Mouse (Mus musculus): ENCODE measurements around the gene Slc25a10. TPM values are rescaled to one million over a fixed set of nuclear protein-coding genes. Genes with fewer than 3 reads are reported as not detected.

The Slc25a10 gene
- polyA plus RNA-seq, 1 experiment from 2014 or later = 28.6 TPM

GRCm38 (mm10) chr11:120535804-120536203, 44.2 kb downstream of the Slc25a10 start:
- no peaks in the 10 kb centered on the region for H3K36me3 ChIP-seq (replicated peaks)
- no peaks in the 10 kb centered on the region for H3K9me3 ChIP-seq
- no peak for ATAC-seq (replicated peaks)
- no peak overlapping the region for H3K4me2 ChIP-seq
- no peak overlapping the region for H3K9ac ChIP-seq
- H3K4me1 ChIP-seq = peaks cover 17% of the 10 kb centered on the region
- no peak overlapping the region for H3K4me3 ChIP-seq
- no peak overlapping the region for H3K27ac ChIP-seq
- peaks cover 29% of the 10 kb centered on the region for H3K27me3 ChIP-seq (replicated peaks)
- 83% methylated on average over 3 of the region's 3 CpGs for WGBS

GRCm38 (mm10) chr11:120538485-120538884, 46.8 kb downstream of the Slc25a10 start:
- Histone ChIP-seq H3K9ac (no peak overlapping the region), H3K27me3 (replicated peaks) (peaks cover 2% of the 10 kb centered on the region), H3K4me3 (no peak overlapping the region), H3K4me1 (peaks cover 13% of the 10 kb centered on the region), H3K4me2 (no peak overlapping the region), H3K9me3 (no peaks in the 10 kb centered on the region), H3K36me3 (replicated peaks) (peaks cover 10% of the 10 kb centered on the region), H3K27ac (no peak overlapping the region)
- 79% methylated on average over 3 of the region's 3 CpGs for WGBS
- no peak for ATAC-seq (replicated peaks)

GRCm38 (mm10) chr11:120538955-120539284, 47.3 kb downstream of the Slc25a10 start:
- ATAC-seq (replicated peaks) = no peak; the same call in 1 of the 2 replicates
- Histone ChIP-seq H3K36me3 (replicated peaks) (peaks cover 14% of the 10 kb centered on the region), H3K9ac (no peak overlapping the region), H3K4me3 (no peak overlapping the region), H3K4me2 (no peak overlapping the region), H3K9me3 (no peaks in the 10 kb centered on the region), H3K4me1 (peaks cover 13% of the 10 kb centered on the region), H3K27me3 (replicated peaks) (no peaks in the 10 kb centered on the region), H3K27ac (0 out of 2 replicates have a peak overlapping the region, but pooled peaks have one; percentile 16)
- WGBS = 44% methylated on average over 8 of the region's 8 CpGs

- Histone ChIP-seq H3K27ac (peak overlapping the region; percentile 51; the same call in 1 of the 2 replicates), H3K9ac (peak overlapping the region; percentile 10; the same call in 1 of the 2 replicates), H3K27me3 (replicated peaks) (no peaks in the 10 kb centered on the region), H3K9me3 (no peaks in the 10 kb centered on the region), H3K4me3 (no peak overlapping the region), H3K4me1 (peaks cover 13% of the 10 kb centered on the region), H3K36me3 (replicated peaks) (peaks cover 18% of the 10 kb centered on the region), H3K4me2 (no peak overlapping the region)
- WGBS = 16% methylated on average over 10 of the region's 10 CpGs
- peak; percentile 34; the same call in 1 of the 2 replicates for ATAC-seq (replicated peaks)
Observed at GRCm38 (mm10) chr11:120539285-120540014, 47.8 kb downstream of the Slc25a10 start.

GRCm38 (mm10) chr11:120541907-120542306, 50.3 kb downstream of the Slc25a10 start:
- H3K9me3 ChIP-seq = no peaks in the 10 kb centered on the region
- WGBS = 31% methylated on average over 4 of the region's 4 CpGs
- no peak overlapping the region for H3K4me2 ChIP-seq
- H3K27me3 ChIP-seq (replicated peaks) = no peaks in the 10 kb centered on the region
- no peak for ATAC-seq (replicated peaks)
- peaks cover 13% of the 10 kb centered on the region for H3K4me1 ChIP-seq
- H3K27ac ChIP-seq = no peak overlapping the region
- H3K4me3 ChIP-seq = no peak overlapping the region
- peaks cover 18% of the 10 kb centered on the region for H3K36me3 ChIP-seq (replicated peaks)
- H3K9ac ChIP-seq = no peak overlapping the region

GRCm38 (mm10) chr11:120542376-120542775, 50.7 kb downstream of the Slc25a10 start:
- H3K27ac ChIP-seq = no peak overlapping the region
- 88% methylated on average over 6 of the region's 6 CpGs for WGBS
- no peak overlapping the region for H3K4me2 ChIP-seq
- ATAC-seq (replicated peaks) = no peak
- H3K36me3 ChIP-seq (replicated peaks) = peaks cover 18% of the 10 kb centered on the region
- no peaks in the 10 kb centered on the region for H3K27me3 ChIP-seq (replicated peaks)
- no peak overlapping the region for H3K4me3 ChIP-seq
- no peak overlapping the region for H3K9ac ChIP-seq
- peaks cover 16% of the 10 kb centered on the region for H3K4me1 ChIP-seq
- no peaks in the 10 kb centered on the region for H3K9me3 ChIP-seq

- no peak for ATAC-seq (replicated peaks)
- 94% methylated on average over 3 of the region's 3 CpGs for WGBS
- peaks cover 18% of the 10 kb centered on the region for H3K36me3 ChIP-seq (replicated peaks)
Observed at GRCm38 (mm10) chr11:120545964-120546363, 54.3 kb downstream of the Slc25a10 start.

GRCm38 (mm10) chr11:120547469-120547868, 55.8 kb downstream of the Slc25a10 start:
- no peak overlapping the region for H3K4me3 ChIP-seq
- H3K9me3 ChIP-seq = no peaks in the 10 kb centered on the region
- H3K4me1 ChIP-seq = peaks cover 27% of the 10 kb centered on the region
- 58% methylated on average over 2 of the region's 2 CpGs for WGBS
- peaks cover 18% of the 10 kb centered on the region for H3K36me3 ChIP-seq (replicated peaks)
- H3K27ac ChIP-seq = no peak overlapping the region
- no peak overlapping the region for H3K4me2 ChIP-seq
- no peak for ATAC-seq (replicated peaks)
- no peak overlapping the region for H3K9ac ChIP-seq
- H3K27me3 ChIP-seq (replicated peaks) = no peaks in the 10 kb centered on the region

More at GRCm38 (mm10) chr11:120545964-120546363, 54.3 kb downstream of the Slc25a10 start:
- Histone ChIP-seq H3K4me1 (peaks cover 27% of the 10 kb centered on the region), H3K27me3 (replicated peaks) (no peaks in the 10 kb centered on the region), H3K27ac (no peak overlapping the region), H3K4me2 (no peak overlapping the region), H3K9me3 (no peaks in the 10 kb centered on the region), H3K9ac (no peak overlapping the region), H3K4me3 (no peak overlapping the region)

GRCm38 (mm10) chr11:120548214-120548613, 56.6 kb downstream of the Slc25a10 start:
- peak overlapping the region; percentile 91 for H3K4me2 ChIP-seq
- peak overlapping the region; percentile 99 for H3K4me3 ChIP-seq
- no peaks in the 10 kb centered on the region for H3K27me3 ChIP-seq (replicated peaks)
- no peak overlapping the region for H3K27ac ChIP-seq
- peaks cover 27% of the 10 kb centered on the region for H3K4me1 ChIP-seq
- 87% methylated on average over 3 of the region's 3 CpGs for whole genome bisulfite sequencing
- peak overlapping the region; percentile 99; the same call in 1 of the 2 replicates for H3K9ac ChIP-seq
- H3K9me3 ChIP-seq = no peaks in the 10 kb centered on the region
- ATAC-seq (replicated peaks) = no peak
- peaks cover 10% of the 10 kb centered on the region; the same call in 1 of the 2 replicates for H3K36me3 ChIP-seq (replicated peaks)

- ATAC-seq (replicated peaks) = no peak
- Histone ChIP-seq H3K4me3 (peak overlapping the region; percentile 99), H3K36me3 (replicated peaks) (peaks cover 5% of the 10 kb centered on the region; the same call in 1 of the 2 replicates), H3K4me2 (peak overlapping the region; percentile 91), H3K27ac (peak overlapping the region; percentile 85), H3K9ac (peak overlapping the region; percentile 99), H3K4me1 (peaks cover 27% of the 10 kb centered on the region), H3K27me3 (replicated peaks) (no peaks in the 10 kb centered on the region), H3K9me3 (no peaks in the 10 kb centered on the region)
- WGBS = 26% methylated on average over 7 of the region's 7 CpGs
Observed at GRCm38 (mm10) chr11:120548786-120549167, 57.1 kb downstream of the Slc25a10 start.

Data from midbrain, embryonic 15.5 days (tissue).